Mouse (Mus musculus) hindbrain, embryonic 11.5 days (tissue): ENCODE results near the gene Gbf1. TPM values are rescaled to one million over a fixed set of nuclear protein-coding genes. Genes with fewer than 3 reads are reported as not detected.

Source experiments
- polyA plus RNA-seq: library from polyadenylated mRNA; unstranded; fragments of >200 nt; fragmentation: Nextera tagmentation; extraction: Ambion mirVana; gene quantifications from 2 replicates; pipeline ENCODE4 v1.2.1, GENCODE M21; 2014

The Gbf1 gene
- polyA plus RNA-seq, 1 experiment from 2014 or later, result 63.0 TPM

Other genes starting within 250 kb of the Gbf1 start
- gene Armh3, start 154.0 kb upstream of the Gbf1 start, polyA plus RNA-seq, result 13.7 and 15.3 TPM in 2 replicates
- 1.0 and 1.9 TPM in 2 replicates for gene Hps6, start 149.0 kb upstream of the Gbf1 start, polyA plus RNA-seq
- 42.7 and 45.8 TPM in 2 replicates for gene Pprc1, start 107.6 kb upstream of the Gbf1 start, polyA plus RNA-seq
- gene Ldb1, start 107.3 kb upstream of the Gbf1 start, polyA plus RNA-seq, result 87.9 and 95.8 TPM in 2 replicates
- gene Nolc1, start 76.6 kb upstream of the Gbf1 start, polyA plus RNA-seq, result 102 and 103 TPM in 2 replicates
- not detected in 2 replicates for gene Elovl3, start 20.6 kb upstream of the Gbf1 start, polyA plus RNA-seq
- gene Pitx3, start 4.2 kb upstream of the Gbf1 start, polyA plus RNA-seq, result 0.65 and 0.88 TPM in 2 replicates
- gene Nfkb2, start 151.8 kb downstream of the Gbf1 start, polyA plus RNA-seq, result 2.7 and 4.6 TPM in 2 replicates
- gene Psd, start 174.6 kb downstream of the Gbf1 start, polyA plus RNA-seq, result 10.0 and 11.9 TPM in 2 replicates
- 26.3 and 27.1 TPM in 2 replicates for gene Fbxl15, start 175.7 kb downstream of the Gbf1 start, polyA plus RNA-seq
- gene Cuedc2, start 186.2 kb downstream of the Gbf1 start, polyA plus RNA-seq, result 252 and 260 TPM in 2 replicates
- gene Mfsd13a, start 188.6 kb downstream of the Gbf1 start, polyA plus RNA-seq, result 4.4 and 6.9 TPM in 2 replicates
- 1.7 TPM in 2 replicates for gene 2310034G01Rik, start 197.8 kb downstream of the Gbf1 start, polyA plus RNA-seq
- 223 and 250 TPM in 2 replicates for gene Actr1a, start 243.2 kb downstream of the Gbf1 start, polyA plus RNA-seq
- gene Sufu, start 244.4 kb downstream of the Gbf1 start, polyA plus RNA-seq, result 31.9 and 33.2 TPM in 2 replicates